Mouse (Mus musculus): ENCODE results near the gene Lrrc28.

The Lrrc28 gene

DNA sequence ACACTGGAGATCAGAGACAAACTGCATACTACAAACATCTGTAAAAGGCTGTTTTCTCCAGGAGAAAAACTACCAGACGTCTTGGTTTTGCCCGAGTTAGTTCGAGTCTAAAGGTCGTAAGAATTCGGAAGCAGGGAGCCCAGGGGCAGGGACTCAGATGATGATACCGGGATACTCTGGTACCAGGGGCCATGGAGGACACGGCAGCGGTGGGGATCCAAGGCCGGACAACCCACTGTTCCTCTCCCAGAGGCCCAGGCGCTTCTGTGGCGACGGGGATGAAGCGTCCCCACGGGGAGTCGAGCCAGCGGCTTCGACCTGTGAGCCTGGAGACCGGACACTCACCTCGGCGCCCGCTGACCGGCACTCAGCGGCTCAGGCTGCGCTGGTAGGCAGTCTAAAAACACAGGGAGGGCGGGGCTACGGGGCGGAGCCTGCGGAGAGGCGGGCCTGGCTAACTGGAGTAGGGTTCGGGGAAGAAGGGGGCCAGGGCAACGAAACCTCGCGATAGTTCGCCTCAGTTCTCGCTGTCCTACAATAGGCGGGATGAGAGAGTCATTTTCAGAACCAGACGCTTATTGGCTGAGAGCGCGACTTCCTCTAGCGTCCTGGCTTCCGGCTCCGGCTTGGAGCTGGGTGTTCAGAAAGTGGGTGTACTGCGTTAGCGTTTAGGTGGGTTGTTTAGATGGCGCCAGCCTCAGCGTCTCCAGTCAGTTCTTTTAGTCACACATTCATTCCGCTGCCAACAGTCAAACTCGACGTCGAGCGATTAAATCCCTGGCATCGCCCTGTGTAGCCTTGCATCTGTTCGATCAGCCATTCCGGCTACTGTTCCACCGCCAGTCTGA is at the start of gene Lrrc28:
Gene Lrrc28, minus strand, starts transcription at position 436 of the 848 bp plus-strand sequence.
- peak; percentile 100 for DNase-seq (ENCODE audit: low spot score)

- DNase-seq (ENCODE audit: low spot score), result no peak
Observed at GRCm38 (mm10) chr7:67692791-67693538, 47.9 kb upstream of the Lrrc28 start.

DNA sequence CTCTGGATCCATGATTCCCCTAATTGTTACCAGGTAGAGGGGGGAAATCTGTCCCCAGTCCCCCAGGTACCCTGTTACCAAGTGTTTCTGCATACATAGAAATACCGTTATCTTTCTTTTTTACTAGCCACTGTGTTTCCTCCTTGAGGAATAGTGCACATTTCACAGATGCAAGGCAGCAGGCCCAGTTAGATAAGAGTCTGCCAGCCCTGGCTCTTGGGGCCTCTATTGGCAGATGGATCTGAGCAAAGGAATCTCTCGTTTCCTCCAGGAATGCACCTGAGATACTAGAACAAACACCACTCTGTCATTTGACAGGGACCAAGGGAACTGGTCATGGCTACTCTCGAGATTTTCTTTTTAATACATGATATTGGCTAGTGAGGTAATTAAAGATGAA is 47.1 kb upstream of the Lrrc28 start:
- peak; percentile 66 for DNase-seq (ENCODE audit: low spot score)

DNA sequence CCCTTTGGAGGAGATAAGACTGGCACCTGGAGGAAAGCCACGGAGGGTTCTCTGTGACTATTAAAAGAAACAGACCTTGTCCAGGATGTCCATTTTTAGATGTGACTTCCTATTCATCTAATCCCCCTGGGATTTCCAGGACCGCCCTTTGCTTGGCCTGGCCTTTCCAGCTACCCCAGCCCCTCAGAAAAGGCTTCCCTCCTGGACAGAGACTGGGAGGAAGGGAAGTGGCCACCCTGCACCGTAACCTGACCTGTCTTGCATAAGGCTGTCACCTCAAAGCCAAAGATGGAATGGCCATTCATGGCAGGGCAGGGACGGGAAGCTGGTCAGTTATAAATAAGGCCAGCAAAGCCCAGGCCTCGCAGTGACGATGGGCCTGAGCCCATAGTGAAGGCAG is 46.0 kb upstream of the Lrrc28 start:
- no peak for DNase-seq (ENCODE audit: low spot score)

GRCm38 (mm10) chr7:67689793-67690192 is 44.7 kb upstream of the Lrrc28 start:
- DNase-seq (ENCODE audit: low spot score), result no peak

- no peak for DNase-seq (ENCODE audit: low spot score)
Observed at GRCm38 (mm10) chr7:67688281-67688680, 43.2 kb upstream of the Lrrc28 start.

- DNase-seq (ENCODE audit: low spot score), result no peak
Observed at GRCm38 (mm10) chr7:67686545-67686944, 41.5 kb upstream of the Lrrc28 start.

DNA sequence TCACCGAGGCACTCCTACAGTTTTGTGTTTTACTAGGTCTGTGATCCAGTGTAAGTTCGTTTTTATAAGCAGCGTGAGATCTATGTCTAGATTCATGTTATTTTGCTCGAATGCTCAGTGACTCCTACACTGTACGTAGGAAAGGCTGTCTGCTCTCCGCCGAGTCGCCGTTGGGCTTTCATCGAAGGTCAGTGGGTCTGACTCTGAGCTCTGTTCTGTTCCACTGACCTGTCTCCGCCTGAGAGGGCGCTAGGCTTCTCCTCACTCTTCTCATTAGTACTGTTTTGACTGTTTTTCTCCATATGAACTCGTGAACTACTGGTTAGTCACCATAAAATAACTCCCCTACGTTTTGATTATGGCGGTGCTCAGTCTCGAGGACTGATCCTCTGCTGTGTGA is 37.9 kb upstream of the Lrrc28 start:
- DNase-seq (ENCODE audit: low spot score), result no peak

- no peak for DNase-seq (ENCODE audit: low spot score)
Observed at GRCm38 (mm10) chr7:67681078-67681477, 36.0 kb upstream of the Lrrc28 start.

GRCm38 (mm10) chr7:67678878-67679499 is 33.9 kb upstream of the Lrrc28 start:
- no peak for DNase-seq (ENCODE audit: low spot score)

GRCm38 (mm10) chr7:67673656-67674055 is 28.6 kb upstream of the Lrrc28 start:
- no peak for DNase-seq (ENCODE audit: low spot score)

GRCm38 (mm10) chr7:67672650-67673049 is 27.6 kb upstream of the Lrrc28 start:
- DNase-seq (ENCODE audit: low spot score), result peak; percentile 99

DNA sequence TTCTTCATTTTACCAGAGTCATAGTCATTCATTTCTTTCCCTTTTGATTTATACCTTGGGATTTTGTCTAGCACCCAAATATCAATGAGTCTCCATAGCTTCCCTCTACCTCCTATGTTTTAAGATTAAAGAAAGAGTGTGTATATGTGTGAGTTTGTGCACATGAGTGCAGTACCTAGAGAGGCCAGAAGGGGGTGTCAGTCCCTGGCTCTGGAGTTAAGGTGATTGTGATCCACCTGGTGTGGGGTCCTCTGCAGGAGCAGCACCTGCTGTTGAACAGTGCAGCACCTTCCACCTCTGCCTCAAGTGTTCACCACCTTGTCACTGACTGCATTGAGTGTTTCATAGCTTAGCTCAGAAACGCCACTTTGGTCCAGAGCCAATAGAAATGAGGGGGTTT is 25.9 kb upstream of the Lrrc28 start:
- DNase-seq (ENCODE audit: low spot score), result no peak

DNA sequence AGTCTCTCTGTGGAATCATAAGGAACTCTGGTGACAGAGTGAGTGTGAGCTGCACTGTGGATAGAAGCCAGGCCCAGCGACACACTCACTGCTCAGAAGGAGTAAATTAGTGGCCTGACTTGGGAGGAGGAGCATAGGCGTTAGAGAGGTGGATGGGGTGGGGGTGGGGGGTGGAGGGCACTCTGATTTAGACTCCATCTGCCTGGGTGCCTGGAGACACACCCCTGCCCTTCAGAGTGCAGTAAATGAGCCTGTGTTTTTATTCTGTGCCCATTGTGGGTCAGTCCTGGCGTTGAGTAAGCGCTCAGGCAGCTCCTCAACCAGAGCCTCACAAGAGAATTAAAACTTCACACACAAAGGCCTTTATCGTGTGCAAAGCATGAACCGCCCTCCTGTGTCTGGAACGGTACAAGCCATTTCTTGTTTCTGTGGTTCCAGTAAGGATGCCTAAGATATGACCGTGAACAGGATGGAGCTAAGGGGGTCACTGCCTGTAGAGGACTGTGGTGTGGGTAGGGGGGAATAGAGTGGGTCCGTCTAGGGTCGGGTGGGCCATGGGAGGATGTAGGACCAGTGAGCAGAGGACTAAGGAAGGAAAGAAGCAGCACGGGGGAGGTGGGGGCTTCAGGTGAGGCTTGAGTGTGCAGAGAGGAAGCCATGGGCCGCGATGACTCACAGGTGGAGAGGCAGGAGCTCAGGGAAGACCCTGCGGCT is 19.1 kb upstream of the Lrrc28 start:
- DNase-seq (ENCODE audit: low spot score), result no peak

DNA sequence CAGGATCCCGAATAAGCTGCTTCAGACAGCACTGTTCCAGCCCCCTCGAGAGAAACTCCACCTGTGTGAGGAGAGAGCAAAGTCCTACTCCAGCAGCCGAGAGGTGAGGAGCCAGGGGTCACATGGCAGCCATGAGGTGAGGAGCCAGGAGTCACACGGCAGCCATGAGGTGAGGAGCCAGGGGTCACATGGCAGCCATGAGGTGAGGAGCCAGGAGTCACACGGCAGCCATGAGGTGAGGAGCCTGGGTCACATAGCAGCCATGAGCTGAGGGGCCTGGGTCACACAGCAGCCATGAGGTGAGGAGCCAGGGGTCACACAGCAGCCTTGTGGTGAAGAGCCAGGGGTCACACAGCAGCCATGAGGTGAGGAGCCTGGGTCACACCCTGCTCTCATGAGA is 17.4 kb upstream of the Lrrc28 start:
- DNase-seq (ENCODE audit: low spot score), result no peak

- DNase-seq (ENCODE audit: low spot score), result no peak
Observed at GRCm38 (mm10) chr7:67658110-67658509, 13.0 kb upstream of the Lrrc28 start.

GRCm38 (mm10) chr7:67655186-67655585 is 10.1 kb upstream of the Lrrc28 start:
- DNase-seq (ENCODE audit: low spot score), result no peak

- DNase-seq (ENCODE audit: low spot score), result no peak
Observed at GRCm38 (mm10) chr7:67654668-67655067, 9.6 kb upstream of the Lrrc28 start.

GRCm38 (mm10) chr7:67652211-67652610 is 7.1 kb upstream of the Lrrc28 start:
- DNase-seq (ENCODE audit: low spot score), result no peak

GRCm38 (mm10) chr7:67648376-67648775 is 3.3 kb upstream of the Lrrc28 start:
- DNase-seq (ENCODE audit: low spot score), result no peak

DNA sequence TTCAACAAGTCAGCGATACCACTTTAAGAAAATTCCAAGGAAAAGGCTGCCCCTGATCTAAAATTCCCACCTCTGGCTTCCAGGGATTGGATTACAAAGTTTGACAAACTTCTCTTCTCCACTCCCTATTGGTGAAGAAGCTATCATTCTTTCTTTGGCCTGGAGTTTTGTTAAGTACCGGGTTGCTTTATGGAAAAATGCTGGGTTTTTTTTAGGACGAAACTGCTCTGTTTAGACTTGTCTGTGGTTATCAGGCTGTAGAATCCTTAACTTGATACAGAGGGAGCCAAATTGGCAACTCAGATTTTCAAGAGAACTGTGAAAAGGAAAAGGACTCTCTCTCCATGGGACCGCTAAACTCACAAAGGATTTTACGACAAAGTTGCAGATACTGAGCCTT is 2.2 kb upstream of the Lrrc28 start, which contains the start of gene Ttc23:
Gene Ttc23, plus strand, starts transcription at position 134 of the 400 bp plus-strand sequence.
- DNase-seq (ENCODE audit: low spot score), result no peak

GRCm38 (mm10) chr7:67646131-67646530 is 1.1 kb upstream of the Lrrc28 start:
- no peak for DNase-seq (ENCODE audit: low spot score)
